Mouse (Mus musculus) left cerebral cortex, adult 18-20 months (tissue): ENCODE results near the gene Mllt10. TPM values are rescaled to one million over a fixed set of nuclear protein-coding genes. Genes with fewer than 3 reads are reported as not detected.

Source experiments
- DNase-seq, 2 experiments: peaks; one replicate each; pipeline ENCODE4 v3.0.0; 2021 to 2022; ENCODE audit warnings: low spot score in 2 of 2, mixed read lengths in 1 of 2
- total RNA-seq, 2 experiments: library from RNA; stranded (reverse); gene quantifications; 2 replicates each; pipeline ENCODE4 v1.2.3; 2021

The Mllt10 gene
- total RNA-seq, 2 experiments from 2014 or later = 51.5 to 55.7 TPM

DNA sequence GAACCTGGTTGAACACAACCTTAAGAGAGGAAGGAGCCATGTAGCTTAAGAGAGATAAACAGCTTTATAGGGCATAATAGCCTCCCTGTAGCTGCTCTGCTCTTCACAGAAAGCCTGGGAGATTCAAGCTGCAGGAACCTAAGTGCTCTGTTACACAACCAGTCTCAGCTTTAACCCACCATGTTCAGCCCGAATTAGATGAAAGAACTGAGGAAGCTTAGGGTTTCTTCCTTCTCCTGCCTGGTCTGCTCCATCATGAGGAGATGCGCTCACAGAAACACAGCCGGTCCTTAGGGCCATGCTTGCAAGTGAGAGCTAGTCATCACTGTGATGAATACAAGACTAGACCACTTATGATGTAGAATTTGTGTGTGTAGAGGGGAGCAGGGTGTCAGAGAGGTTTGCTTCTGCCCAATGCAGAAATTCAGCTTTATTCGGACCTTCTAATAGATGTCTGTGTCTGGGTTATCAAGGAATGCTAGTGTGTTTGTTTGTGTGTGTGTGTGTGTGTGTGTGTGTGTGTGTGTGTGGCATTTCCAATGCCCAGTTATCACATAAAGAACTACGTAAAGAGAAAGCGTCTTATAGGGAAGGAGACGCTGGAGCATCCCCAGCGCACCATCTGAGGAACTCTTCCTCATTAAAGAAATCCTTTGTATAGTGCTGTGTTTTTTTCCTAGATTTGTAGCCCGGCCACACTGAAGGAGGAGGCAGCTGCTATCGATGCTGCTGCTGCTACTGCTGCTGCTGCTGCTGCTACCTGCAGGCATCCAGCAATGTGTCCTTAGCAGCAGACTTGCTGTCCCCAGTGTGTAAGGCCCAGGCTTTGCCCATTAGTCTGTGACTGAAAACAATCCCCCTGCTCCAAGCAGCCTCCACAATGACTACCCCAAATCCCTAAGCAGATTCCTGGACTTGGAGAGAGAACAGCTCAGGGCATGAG, 21.6 kb upstream of the Mllt10 start:
- no peak for DNase-seq

DNA sequence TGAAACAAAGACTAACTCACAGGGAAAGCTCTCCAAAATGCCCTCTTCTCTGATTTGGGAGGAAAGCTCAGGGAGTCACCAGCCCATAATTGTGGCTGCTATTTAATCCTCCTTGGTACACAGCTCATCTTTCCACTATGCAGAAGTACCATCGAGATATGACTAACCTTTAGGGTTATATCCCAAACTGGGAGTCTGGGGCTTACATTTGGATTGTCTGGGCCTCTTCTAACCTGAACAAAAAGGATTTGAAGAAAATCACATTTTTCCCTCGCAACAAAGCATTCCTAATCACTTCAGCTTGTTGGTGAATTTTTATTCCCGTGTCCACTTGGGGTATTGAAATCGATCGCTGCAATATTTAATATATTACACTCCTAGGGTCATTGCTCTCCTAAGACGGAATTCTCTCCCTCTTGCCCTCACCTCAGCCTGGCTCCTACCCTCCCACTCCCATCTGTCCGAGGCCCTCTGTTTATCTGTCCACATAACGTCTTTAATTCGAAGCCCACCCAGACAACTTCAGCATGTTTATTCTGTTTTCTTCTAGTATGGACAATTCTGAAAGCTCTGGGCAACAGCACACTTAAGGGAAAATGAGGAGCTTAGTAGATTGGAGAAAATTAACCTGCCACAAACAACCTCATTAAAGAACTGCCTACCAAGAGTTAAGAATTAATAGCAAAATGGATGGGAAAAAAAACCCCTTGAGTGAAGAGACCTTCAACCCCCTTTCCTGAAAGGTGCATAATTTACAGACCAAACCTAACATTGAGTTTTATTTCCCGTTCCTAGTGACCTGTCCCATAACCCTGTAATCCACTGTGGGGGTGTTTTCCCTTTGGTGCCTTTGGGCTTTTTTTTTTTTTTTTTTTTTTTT, 20.4 kb upstream of the Mllt10 start:
- no peak for DNase-seq

DNA sequence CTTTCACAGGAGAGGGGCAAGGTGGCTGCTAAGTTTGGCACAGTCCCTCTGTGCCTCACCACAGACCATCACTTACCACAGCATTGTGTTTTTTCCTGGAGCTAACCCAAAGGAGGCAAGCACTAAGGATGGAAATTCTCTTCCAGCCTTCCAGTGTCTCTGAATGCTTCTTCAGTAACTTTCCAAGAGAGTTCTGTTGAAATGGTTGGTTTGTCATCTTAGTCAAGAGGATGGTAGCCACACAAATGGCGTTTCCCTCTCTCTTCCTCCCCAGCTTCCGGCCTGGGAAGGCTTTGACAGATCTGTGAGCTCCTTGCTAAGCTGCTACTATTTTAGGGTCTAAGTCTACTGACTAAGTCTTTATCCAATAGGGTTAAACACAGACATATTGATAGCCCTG, 17.5 kb upstream of the Mllt10 start, which contains the start of gene A930004D18Rik:
TSS of gene A930004D18Rik (minus strand) at position 247 of the 400 bp plus-strand sequence.
- DNase-seq = no peak

DNA sequence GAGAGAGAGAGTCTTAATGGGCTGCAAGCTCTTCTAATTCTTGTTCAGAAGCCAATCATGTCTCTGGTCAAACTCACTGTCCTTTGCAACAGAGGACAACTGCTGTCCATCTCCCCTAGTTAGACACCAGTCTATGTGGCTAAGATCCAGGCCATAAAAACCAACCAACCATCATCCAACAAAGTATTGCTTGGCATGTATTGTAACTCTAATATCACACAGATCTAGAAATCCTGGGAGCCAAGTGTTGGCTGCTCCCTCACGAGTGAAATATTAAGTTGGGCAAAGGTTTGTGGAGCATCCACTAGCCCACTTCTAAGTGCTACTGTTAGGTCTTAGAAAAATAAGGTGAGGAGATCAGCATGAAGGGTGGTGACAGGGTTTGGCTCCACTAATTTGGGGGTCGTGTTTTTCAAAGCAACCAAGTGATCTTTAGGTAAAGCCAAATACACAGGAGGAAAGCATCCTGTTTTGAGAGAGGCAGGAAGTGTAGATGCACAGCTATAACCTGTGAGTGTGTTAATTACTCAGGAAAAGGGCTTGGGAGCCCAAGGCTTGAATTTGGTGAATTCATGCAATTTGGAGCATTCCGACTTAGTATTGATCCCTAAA, 16.8 kb upstream of the Mllt10 start:
- no peak for DNase-seq

DNA sequence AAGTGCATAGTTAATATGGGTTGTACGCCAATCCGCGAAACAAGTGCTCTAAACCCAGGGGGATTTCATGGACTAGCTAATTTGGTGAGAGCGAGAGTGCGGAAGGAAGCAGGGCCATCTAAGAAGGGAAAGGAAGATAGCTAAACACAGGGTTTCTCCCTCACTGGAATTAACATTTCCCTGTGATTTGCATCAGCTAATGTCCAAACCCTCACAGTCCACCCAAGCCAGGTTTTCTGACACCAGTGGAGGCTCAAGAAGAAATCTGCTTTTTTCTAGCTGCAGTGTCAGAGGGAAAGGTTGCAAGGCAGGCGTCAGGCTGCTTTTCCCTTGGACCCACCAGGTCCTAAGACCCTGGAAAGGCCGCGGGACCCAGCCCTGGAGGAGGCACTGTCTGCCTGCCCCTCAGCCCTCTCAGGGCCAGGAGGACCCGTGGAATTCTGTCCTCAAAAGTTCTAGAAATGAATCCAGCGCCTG, 16.1 kb upstream of the Mllt10 start:
- no peak for DNase-seq

DNA sequence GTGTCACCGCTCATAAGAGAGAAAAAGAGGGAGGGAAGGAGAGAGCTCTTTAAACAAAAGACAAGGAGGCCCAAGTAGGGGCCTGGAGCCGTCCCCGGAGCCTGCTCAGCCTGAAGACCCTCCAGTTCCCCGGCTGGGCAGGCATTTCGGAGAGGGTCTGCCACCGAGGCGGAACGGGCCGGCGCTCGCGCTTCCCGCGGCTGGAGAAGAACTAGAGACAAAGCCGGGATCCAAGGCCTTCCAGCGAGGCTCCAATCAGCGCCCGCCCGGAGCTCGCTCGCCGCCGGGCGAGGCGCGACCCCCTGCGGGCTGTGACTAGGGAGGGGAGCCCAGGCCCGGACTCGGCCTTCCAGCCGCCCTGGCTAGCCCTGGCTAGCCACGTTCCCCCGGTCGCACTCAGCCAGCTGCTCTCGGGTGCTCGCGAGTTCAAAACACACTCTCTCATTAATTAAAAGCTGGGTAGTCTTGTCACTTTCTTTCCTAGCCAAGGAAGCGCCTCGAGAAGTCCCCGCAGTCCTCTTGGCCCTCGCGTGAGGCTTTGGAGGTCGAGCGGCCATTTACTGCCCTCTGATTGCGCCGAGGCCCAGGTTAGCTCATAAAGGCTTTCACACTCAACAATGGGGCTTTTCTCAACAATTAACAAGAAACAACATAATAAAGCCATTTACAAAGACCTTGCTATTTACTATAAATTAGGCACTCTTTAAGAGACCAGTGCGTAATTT, 15.3 kb upstream of the Mllt10 start:
- DNase-seq = no peak

DNA sequence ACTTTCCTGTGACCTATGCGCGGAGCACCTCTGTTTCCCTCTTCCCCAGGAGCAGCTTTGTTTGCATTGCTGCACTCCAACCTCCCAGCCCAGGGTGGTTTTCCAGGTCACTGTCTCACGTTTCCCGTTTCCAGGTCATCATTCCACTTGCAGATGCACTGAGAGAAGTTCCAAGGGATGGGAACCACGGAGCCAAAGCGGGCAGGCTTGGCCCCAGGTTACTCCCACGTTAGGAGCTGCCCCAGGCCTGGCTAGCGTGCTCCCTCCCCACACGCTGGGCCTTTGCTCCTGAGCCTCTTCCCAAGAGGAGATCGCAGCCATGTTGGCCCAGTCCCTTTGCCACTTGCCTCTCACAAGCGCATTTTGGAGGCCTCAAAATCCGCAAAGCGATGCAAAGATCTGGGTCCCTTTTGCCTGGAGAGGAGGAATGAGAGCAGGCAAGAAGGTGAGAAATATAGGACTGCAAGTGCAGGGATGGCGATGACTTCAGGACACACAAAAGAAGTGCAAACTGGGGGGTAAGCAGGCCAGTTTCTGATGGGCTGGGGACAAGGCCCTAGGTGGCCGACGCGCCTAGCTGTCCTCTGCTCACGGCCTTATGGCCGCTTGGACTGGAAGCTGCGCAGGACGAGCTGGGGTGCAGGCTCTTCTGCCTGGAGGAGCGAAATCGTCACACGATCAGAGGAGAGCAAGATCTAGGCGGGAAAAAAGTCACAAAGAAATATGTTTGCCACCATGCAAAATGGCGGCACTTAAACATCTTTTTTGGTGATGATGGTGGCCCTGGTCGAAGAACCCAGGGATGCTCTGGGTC, 14.5 kb upstream of the Mllt10 start:
- DNase-seq = no peak

DNA sequence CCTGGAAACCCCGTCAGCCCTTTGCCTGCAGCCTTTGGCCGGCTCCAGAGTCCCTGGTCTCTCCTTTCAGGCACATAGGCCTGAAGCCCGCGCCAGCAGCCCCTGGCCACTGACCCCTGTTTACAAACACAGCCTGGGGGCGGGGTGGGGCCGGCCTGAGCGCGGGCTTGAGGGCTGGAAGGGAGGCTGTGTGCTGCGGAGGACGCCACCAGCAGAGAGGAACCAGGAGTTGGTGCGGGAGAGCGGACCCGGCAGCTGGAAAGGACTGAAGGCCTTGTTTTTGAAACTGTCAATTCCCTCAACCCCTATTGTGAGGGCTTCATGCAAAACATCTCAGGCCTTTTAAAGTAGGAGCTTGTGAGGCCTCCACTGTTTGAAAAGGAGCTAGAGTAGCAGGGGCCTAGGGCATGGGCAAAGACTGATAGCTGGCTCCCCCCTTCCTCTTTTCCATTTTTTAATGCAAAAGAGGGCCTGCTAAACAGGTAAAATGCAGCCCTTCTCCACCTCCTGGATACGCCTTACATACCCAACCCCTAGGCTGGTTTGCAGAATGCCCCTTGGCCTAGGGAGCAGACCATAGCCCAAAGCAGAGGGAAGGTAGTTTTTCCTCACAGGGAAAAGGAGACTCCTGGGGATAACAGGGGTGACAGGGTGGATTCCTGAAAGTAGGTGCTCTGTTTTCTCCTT, 13.7 kb upstream of the Mllt10 start:
- DNase-seq = no peak

DNA sequence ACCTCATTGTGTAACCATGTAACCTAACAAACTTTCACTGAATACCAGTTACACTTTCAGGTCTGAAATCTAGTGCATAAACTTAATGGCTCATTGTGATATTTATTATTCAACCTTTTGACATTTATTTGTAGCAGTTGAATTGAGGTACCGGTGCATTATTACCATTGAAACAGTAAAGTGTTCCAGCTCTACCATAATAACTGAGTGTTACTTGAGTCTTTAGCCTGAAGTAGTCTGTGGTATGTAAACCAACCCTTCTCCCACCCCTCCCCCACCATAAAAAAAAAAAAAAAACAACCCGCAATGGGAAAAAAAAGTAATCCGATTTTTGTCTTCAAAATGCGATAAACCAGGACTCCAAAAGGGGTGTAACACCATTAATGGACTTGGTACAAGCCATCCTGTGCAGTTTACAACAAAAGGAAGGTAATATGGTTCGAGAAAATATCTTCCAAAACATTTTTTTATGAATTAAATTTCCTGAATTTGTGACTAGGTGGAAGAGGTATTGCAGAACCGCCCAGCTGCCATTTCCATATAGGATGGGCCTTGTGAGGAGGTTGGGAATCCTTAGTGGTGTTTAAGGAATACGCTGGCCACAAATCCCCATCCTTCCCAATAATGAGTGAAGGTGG, 9.8 kb upstream of the Mllt10 start:
- DNase-seq = no peak

DNA sequence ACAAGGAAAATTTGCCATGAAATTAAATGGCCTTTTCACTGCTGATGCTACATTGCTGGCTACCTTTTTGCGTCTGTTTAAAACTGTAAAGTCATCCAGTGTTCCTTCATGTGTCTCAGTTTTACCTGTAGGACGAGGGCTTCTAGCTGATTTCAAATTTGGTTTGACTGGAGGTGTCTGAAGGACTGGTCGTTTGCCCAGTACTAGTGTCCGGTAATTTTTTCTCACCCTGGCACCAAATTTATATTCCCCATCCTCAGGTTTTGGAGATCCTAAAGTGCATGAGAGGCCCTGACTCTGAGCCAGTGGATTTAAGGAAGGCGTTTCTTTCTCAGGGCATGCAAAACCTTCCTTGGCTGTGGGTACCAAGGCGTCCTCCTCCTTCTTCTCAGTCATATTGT, 9.3 kb upstream of the Mllt10 start:
- DNase-seq = no peak

DNA sequence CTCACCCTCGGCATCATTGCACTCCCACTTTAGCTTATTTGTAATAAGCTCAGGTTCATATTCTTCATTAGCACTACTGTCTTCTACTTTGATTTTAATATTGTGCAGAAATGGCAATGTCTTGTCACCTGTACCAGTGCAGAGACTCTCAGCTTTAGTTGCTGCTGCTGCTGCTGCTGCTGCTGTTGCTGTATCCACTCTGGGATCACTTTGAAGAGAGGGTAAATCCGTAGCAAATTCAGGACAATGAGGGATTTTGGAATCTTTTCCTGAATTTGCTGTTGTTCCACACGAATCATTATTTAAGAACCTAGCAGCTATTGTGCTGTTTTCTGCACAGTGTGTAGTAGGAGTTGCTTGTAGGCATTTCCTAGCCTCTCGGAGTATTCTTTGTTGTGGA, 8.9 kb upstream of the Mllt10 start:
- no peak for DNase-seq

DNA sequence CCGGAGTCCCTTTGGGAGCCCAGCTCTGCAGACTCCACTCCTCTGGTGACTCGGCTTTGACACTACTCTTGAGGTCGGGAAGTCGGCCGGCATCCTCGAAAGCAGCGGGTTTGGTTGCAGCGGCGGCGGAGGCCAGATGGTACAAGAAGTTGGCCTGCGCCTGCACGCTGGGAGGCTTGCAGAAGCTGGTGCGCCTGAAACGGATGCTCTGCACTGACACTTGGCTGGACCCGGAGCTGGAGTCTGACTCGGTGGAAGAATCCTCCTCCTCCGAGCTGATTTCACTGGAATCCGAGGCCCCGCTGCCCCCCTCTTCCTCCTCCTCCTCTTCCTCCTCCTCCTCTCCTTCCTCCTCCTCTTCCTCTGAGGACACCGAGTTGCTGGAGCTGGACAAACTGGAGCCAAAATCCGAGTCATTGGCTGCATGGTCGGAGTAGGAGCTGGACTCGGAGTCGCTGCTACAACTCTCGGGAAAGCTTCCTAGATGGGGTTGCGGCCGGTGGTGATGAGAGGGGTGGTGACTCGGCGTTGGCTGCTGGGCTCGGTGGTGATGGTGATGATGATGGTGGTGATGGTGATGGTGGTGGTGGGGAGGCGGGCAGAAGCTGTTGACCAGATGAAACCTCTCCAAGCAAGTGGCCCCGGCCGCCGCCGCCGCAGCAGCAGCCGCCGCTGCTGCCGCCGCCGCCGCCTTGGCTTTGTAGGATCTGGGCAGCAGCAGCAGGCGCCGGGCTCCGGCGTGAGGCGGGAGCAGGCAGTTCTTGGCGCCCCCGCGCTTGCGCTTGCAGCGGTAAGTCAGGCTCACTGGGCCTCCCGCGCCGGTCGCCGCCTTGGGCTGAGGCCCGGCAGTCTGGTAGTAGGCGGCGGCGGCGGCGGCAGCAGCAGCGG, 8.0 kb upstream of the Mllt10 start:
- DNase-seq = peak; percentile 68 to 80

DNA sequence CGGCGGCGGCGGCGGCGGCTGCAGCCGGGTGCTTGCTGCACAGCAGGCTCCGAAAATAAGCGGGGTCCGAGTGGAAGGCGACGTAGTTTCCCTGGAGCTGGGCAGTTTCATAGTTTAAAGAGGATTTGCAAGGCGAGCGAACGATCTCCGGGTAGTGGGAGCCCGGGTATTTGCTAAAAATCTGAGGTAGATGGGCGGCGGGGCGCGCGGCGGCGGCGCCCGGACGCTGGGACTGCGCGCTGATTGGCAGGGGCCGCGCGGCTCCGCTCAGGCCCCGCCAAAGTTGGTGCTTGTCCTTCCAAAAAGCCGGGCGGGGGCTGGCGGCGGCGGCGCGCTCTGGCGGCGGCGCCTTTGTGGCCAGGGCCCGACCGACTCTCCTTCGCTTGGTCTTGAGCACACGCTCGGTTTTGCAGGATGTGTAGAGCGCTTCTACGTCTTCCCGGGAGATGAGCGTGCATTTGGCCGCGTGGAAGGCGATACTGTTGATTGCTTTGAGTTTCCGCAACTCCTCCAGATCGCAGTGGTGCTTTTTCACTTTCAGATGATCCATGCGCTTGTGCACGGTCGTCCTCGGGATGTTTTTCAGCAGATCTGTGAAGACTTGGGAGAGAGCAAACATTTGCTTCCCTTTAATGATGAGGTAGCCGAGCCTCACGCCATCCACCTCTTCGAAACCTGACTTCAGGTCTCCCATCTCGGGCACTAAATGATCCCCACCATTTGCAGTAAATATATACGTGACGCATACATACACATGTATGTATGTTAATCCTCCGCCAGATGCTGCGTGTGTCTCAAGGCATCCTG, 7.2 kb upstream of the Mllt10 start:
- peak in 1 of 2 experiments; percentile 77 for DNase-seq

DNA sequence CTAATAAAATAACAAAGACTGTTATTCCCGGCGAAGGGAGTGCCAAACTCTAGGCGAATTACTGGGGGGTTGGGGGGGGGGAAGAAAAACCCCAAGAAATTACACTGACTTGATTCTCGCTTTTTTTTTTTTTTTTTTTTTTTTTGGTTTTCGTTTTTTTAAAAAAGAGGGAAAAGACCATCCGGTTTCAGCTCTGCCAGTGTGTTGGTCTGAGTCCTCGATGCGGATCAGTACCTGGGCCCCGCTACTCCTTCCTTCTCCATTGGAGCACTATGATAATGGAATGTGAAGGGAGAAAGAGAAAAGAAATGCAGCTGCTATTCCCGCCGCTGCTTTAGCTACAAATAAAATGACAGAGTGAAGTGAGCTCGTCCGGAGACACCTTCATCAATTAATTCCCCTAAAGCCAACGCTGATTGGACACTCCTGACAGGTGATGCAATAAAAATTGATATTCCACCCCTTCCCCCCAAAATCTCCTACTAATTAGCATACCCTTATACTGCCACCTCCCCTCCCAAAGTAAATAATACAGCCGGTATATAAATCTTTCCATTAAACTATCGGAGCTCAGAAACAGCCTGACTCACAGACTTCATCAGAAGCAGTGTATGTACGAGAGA, 6.5 kb upstream of the Mllt10 start, which contains the start of gene Skida1:
TSS of gene Skida1 (minus strand) at position 599 of the 623 bp plus-strand sequence.
- DNase-seq = no peak

DNA sequence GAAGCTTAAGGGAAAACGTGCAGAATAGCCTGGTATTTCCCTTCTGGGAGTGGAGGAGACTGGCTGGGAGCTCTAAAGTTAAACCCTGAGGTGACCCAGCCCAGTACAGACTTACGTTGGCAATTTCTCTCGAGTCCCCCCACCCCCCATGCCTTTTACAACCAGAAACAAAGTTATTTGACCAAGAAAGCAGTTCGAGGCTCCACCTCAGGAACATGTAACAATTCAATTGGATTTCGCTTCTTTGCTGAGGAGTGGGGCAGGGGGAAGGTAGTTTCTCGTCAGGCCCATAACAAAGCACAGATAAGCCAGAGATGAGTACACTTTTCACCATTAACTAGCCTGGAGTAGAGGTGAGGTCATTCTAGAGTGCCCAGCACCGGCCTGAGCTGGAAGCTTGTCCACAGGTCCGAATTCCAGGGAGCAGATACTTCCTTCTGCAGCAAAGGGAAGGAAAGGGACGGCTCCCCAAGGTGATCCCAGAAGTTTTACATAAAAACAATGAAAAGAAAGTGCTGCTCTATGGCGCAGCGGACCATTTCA, 5.7 kb upstream of the Mllt10 start:
- DNase-seq = no peak

DNA sequence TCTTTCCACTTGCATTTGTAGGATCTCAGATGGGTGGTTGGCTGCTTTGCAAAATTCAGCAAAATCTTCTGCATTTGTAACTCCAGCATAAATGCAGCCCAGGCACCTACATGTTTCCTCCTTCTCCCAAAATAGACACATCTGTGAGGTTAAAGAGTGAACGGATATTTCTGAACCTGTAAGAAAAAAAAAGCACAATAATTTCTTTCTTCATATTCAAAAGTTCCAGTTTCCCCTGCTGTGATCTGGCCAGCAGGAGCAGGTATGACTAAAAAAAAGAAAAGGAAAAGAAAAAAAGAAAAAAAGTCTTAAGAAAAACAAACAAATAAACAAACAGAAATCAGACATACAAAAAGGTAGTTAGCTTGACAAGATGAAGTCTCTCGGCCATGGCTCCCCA, 5.0 kb upstream of the Mllt10 start:
- no peak for DNase-seq
